Mouse (Mus musculus) midbrain, embryonic 15.5 days (tissue): ENCODE measurements around the gene Dhx29. TPM values are rescaled to one million over a fixed set of nuclear protein-coding genes. Genes with fewer than 3 reads are reported as not detected.

Source experiments
- ATAC-seq: fragments of 200-750 bp; cut with Nextera tagmentation; replicated peaks from 2 replicates; pipeline ENCODE4 v1.8.0; 2017; ENCODE audit warnings: moderate TSS enrichment
- H3K27ac ChIP-seq: fragments of 300-500 bp; sonication (generic); 2 replicates; pipeline ENCODE4 v1.5.1; 2015; ENCODE audit warnings: mild to moderate bottlenecking, inconsistent platforms
- H3K27me3 ChIP-seq: fragments of 300-500 bp; sonication (generic); replicated peaks from 2 replicates; pipeline ENCODE4 v1.6.1; 2015; ENCODE audit warnings: inconsistent platforms
- H3K36me3 ChIP-seq: fragments of 300-500 bp; sonication (generic); replicated peaks from 2 replicates; pipeline ENCODE4 v1.6.1; 2015; ENCODE audit warnings: inconsistent platforms
- H3K4me1 ChIP-seq: fragments of 300-500 bp; sonication (generic); 2 replicates; pipeline ENCODE4 v1.6.1; 2015; ENCODE audit warnings: inconsistent platforms
- H3K4me2 ChIP-seq: fragments of 300-500 bp; sonication (generic); 2 replicates; pipeline ENCODE4 v1.6.1; 2015; ENCODE audit warnings: inconsistent platforms, mild to moderate bottlenecking, moderate library complexity
- H3K4me3 ChIP-seq: fragments of 300-500 bp; sonication (generic); 2 replicates; pipeline ENCODE4 v1.5.1; 2015; ENCODE audit warnings: mild to moderate bottlenecking, inconsistent platforms
- H3K9ac ChIP-seq: fragments of 300-500 bp; sonication (generic); 2 replicates; pipeline ENCODE4 v1.6.1; 2015; ENCODE audit warnings: mild to moderate bottlenecking, inconsistent platforms
- H3K9me3 ChIP-seq: fragments of 300-500 bp; sonication (generic); 2 replicates; pipeline ENCODE4 v1.6.1; 2016; ENCODE audit warnings: inconsistent platforms
- WGBS: fragments of 180-500 bp; shearing (Covaris S2); methylation state at CpG from one replicate; pipeline ENCODE4 v1.1.7; 2015; ENCODE audit warnings: mixed read lengths; 5-methylcytosine and 5-hydroxymethylcytosine counted together
- polyA plus RNA-seq: library from polyadenylated mRNA; unstranded; fragments of >200 nt; fragmentation: Nextera tagmentation; extraction: Ambion mirVana; gene quantifications from 2 replicates; pipeline ENCODE4 v1.2.1, GENCODE M21; 2015

Gene Dhx29
- 35.0 and 35.8 TPM in 2 replicates for polyA plus RNA-seq

GRCm38 (mm10) chr13:112927287-112928001, at the start of gene Dhx29, which contains the start of gene Mtrex:
TSS of gene Dhx29 (plus strand) at chr13:112927454.
TSS of gene Mtrex (minus strand) at chr13:112927398.
- H3K4me3 ChIP-seq: peak within 1 kb of the TSS; percentile 56
- H3K9me3 ChIP-seq: no peaks in the 10 kb centered on the region
- H3K36me3 ChIP-seq: peaks cover 3% of the 10 kb centered on the region; the same call in 1 of the 2 replicates
- peak within 1 kb of the TSS; percentile 66 for H3K9ac ChIP-seq
- WGBS: under 1% methylated on average over 57 of the region's 57 CpGs
- ATAC-seq: peak; percentile 99
- no peaks in the 10 kb centered on the region for H3K27me3 ChIP-seq
- H3K4me1 ChIP-seq: peaks cover 29% of the 10 kb centered on the region
- peak within 1 kb of the TSS; percentile 73 for H3K27ac ChIP-seq
- peak within 1 kb of the TSS; percentile 76 for H3K4me2 ChIP-seq

GRCm38 (mm10) chr13:112887234-112887633, 40.0 kb upstream of the Dhx29 start:
- H3K27me3 ChIP-seq: no peaks in the 10 kb centered on the region
- no peak overlapping the region for H3K9ac ChIP-seq
- H3K27ac ChIP-seq: no peak overlapping the region
- 93% methylated on average over 12 of the region's 12 CpGs for WGBS
- no peaks in the 10 kb centered on the region for H3K4me1 ChIP-seq
- ATAC-seq: no peak
- H3K4me3 ChIP-seq: no peak overlapping the region
- H3K36me3 ChIP-seq: peaks cover 63% of the 10 kb centered on the region
- no peak overlapping the region for H3K4me2 ChIP-seq
- no peaks in the 10 kb centered on the region for H3K9me3 ChIP-seq

GRCm38 (mm10) chr13:112902176-112902575, 25.1 kb upstream of the Dhx29 start:
- Histone ChIP-seq H3K9ac (no peak overlapping the region), H3K4me2 (no peak overlapping the region), H3K27me3 (no peaks in the 10 kb centered on the region), H3K4me1 (no peaks in the 10 kb centered on the region), H3K4me3 (no peak overlapping the region), H3K9me3 (no peaks in the 10 kb centered on the region), H3K36me3 (peaks cover 41% of the 10 kb centered on the region; the same call in 1 of the 2 replicates), H3K27ac (no peak overlapping the region)
- WGBS: 97% methylated on average over 3 of the region's 3 CpGs
- ATAC-seq: no peak

GRCm38 (mm10) chr13:112909663-112910062, 17.6 kb upstream of the Dhx29 start:
- H3K36me3 ChIP-seq: peaks cover 19% of the 10 kb centered on the region; the same call in 1 of the 2 replicates
- no peaks in the 10 kb centered on the region for H3K4me1 ChIP-seq
- H3K4me3 ChIP-seq: no peak overlapping the region
- no peak overlapping the region for H3K27ac ChIP-seq
- 65% methylated on average over 4 of the region's 4 CpGs for WGBS
- H3K27me3 ChIP-seq: no peaks in the 10 kb centered on the region
- no peak for ATAC-seq
- H3K9me3 ChIP-seq: no peaks in the 10 kb centered on the region
- no peak overlapping the region for H3K4me2 ChIP-seq
- no peak overlapping the region for H3K9ac ChIP-seq

- H3K9me3 ChIP-seq: no peaks in the 10 kb centered on the region
- H3K4me1 ChIP-seq: no peaks in the 10 kb centered on the region
- 88% methylated on average over 4 of the region's 4 CpGs for WGBS
- no peak overlapping the region for H3K27ac ChIP-seq
- no peak overlapping the region for H3K9ac ChIP-seq
- ATAC-seq: no peak
- no peaks in the 10 kb centered on the region for H3K27me3 ChIP-seq
- H3K4me3 ChIP-seq: no peak overlapping the region
- H3K4me2 ChIP-seq: no peak overlapping the region
- peaks cover 13% of the 10 kb centered on the region; the same call in 1 of the 2 replicates for H3K36me3 ChIP-seq
These were observed 16.8 kb upstream of the Dhx29 start for GRCm38 (mm10) chr13:112910434-112910833.

- 92% methylated on average over 4 of the region's 4 CpGs for WGBS
- Histone ChIP-seq H3K36me3 (peaks cover 17% of the 10 kb centered on the region), H3K4me1 (no peaks in the 10 kb centered on the region), H3K9ac (no peak overlapping the region), H3K4me2 (no peak overlapping the region), H3K9me3 (no peaks in the 10 kb centered on the region), H3K4me3 (no peak overlapping the region), H3K27ac (no peak overlapping the region), H3K27me3 (no peaks in the 10 kb centered on the region)
- ATAC-seq: no peak
These were observed 8.0 kb upstream of the Dhx29 start for GRCm38 (mm10) chr13:112919141-112919865.

- Histone ChIP-seq H3K4me3 (no peak overlapping the region), H3K4me2 (no peak overlapping the region), H3K4me1 (peaks cover 13% of the 10 kb centered on the region), H3K36me3 (peaks cover 17% of the 10 kb centered on the region), H3K9ac (no peak overlapping the region), H3K27ac (no peak overlapping the region), H3K27me3 (no peaks in the 10 kb centered on the region), H3K9me3 (no peaks in the 10 kb centered on the region)
- ATAC-seq: no peak
- WGBS: 91% methylated on average over 3 of the region's 3 CpGs
These were observed 6.3 kb upstream of the Dhx29 start for GRCm38 (mm10) chr13:112920906-112921305.

- ATAC-seq: no peak
- Histone ChIP-seq H3K4me1 (peaks cover 29% of the 10 kb centered on the region), H3K27me3 (no peaks in the 10 kb centered on the region), H3K4me2 (no peak overlapping the region), H3K9me3 (no peaks in the 10 kb centered on the region), H3K36me3 (peaks cover under 1% of the 10 kb centered on the region; the same call in 1 of the 2 replicates), H3K9ac (no peak overlapping the region), H3K4me3 (no peak overlapping the region), H3K27ac (no peak overlapping the region)
- WGBS: 81% methylated on average over 6 of the region's 6 CpGs
These were observed 2.0 kb upstream of the Dhx29 start for GRCm38 (mm10) chr13:112925266-112925665.

GRCm38 (mm10) chr13:112925976-112926375, 1.3 kb upstream of the Dhx29 start:
- no peak overlapping the region for H3K27ac ChIP-seq
- no peaks in the 10 kb centered on the region for H3K9me3 ChIP-seq
- 80% methylated on average over 4 of the region's 4 CpGs for WGBS
- ATAC-seq: no peak
- peak overlapping the region; percentile 66; the same call in 1 of the 2 replicates for H3K9ac ChIP-seq
- peak overlapping the region; percentile 76 for H3K4me2 ChIP-seq
- no peaks in the 10 kb centered on the region; the same call in 1 of the 2 replicates for H3K36me3 ChIP-seq
- H3K4me1 ChIP-seq: peaks cover 29% of the 10 kb centered on the region
- no peaks in the 10 kb centered on the region for H3K27me3 ChIP-seq
- peak overlapping the region; percentile 56 for H3K4me3 ChIP-seq

- no peaks in the 10 kb centered on the region for H3K9me3 ChIP-seq
- peak overlapping the region; percentile 73 for H3K27ac ChIP-seq
- 0% methylated on average over 19 of the region's 19 CpGs for WGBS
- H3K9ac ChIP-seq: peak overlapping the region; percentile 66
- no peaks in the 10 kb centered on the region for H3K27me3 ChIP-seq
- peak; percentile 40 for ATAC-seq
- peak overlapping the region; percentile 56 for H3K4me3 ChIP-seq
- no peaks in the 10 kb centered on the region; the same call in 1 of the 2 replicates for H3K36me3 ChIP-seq
- H3K4me1 ChIP-seq: peaks cover 29% of the 10 kb centered on the region
- peak overlapping the region; percentile 76 for H3K4me2 ChIP-seq
These were observed 458 bp upstream of the Dhx29 start for GRCm38 (mm10) chr13:112926796-112927195.

- Histone ChIP-seq H3K9ac (peak overlapping the region; percentile 50), H3K36me3 (peaks cover 8% of the 10 kb centered on the region; the same call in 1 of the 2 replicates), H3K4me3 (peak overlapping the region; percentile 56), H3K27me3 (no peaks in the 10 kb centered on the region), H3K27ac (peak overlapping the region; percentile 73), H3K4me2 (peak overlapping the region; percentile 76), H3K4me1 (peaks cover 29% of the 10 kb centered on the region), H3K9me3 (no peaks in the 10 kb centered on the region)
- no peak for ATAC-seq
- WGBS: 7% methylated on average over 8 of the region's 8 CpGs
These were observed 899 bp downstream of the Dhx29 start for GRCm38 (mm10) chr13:112928038-112928668.

GRCm38 (mm10) chr13:112938130-112938529, 10.9 kb downstream of the Dhx29 start:
- H3K4me3 ChIP-seq: no peak overlapping the region
- no peaks in the 10 kb centered on the region for H3K27me3 ChIP-seq
- no peak overlapping the region for H3K27ac ChIP-seq
- no peaks in the 10 kb centered on the region for H3K9me3 ChIP-seq
- no peak overlapping the region for H3K4me2 ChIP-seq
- no peak for ATAC-seq
- no peaks in the 10 kb centered on the region for H3K4me1 ChIP-seq
- 96% methylated on average over 8 of the region's 8 CpGs for WGBS
- peaks cover 41% of the 10 kb centered on the region; the same call in 1 of the 2 replicates for H3K36me3 ChIP-seq
- H3K9ac ChIP-seq: no peak overlapping the region
